Mouse (Mus musculus) urinary bladder, postnatal 4 days (tissue): ENCODE data around the gene Hs3st2.
"Not testable (repeated sequence)": the region's sequence is repeated elsewhere in the genome, so short reads cannot be mapped to it uniquely, and the experiment has no call there.

Source experiments
- DNase-seq, 2 experiments: peaks; one replicate each; pipeline ENCODE4 v3.0.0; 2021 to 2022; ENCODE audit warnings: low spot score in 2 of 2

The Hs3st2 gene

GRCm38 (mm10) chr7:121391225-121391983 lies at the start of gene Hs3st2:
TSS of gene Hs3st2 (plus strand) at chr7:121391859.
- no peak for DNase-seq

DNA sequence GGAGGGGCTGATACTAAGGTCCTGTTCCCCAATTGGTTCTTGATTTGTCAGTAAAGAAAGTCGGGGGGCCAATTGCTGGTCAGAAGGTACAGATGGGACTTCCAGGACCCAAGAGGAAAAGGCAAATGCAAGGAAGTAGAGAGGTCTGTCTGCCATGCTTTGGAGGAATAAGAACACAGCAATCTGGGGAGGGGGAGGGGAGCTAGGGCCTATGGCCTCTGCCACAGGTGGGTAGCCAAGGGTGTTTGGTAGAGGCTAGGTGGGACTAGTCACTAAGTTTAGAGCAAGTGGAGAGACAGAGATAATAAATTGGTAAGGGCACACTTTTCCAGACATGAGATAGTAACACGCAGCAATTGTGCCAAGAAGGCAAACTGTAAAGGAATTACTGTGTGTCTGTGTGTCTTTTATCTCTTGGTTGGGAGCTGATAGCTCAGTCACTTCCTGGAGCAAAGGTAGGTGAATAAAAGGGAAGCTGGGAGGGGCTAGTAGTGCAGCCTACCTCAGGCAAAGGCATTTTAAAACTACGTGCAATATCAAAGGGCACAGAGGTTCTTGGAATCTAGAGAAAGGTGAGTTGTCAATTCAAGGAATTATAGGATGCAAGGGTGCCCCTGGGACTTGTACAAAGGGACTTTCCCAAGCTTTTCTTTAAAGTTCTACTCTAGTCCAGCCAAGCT lies 43.2 kb upstream of the Hs3st2 start:
- no peak for DNase-seq

GRCm38 (mm10) chr7:121351688-121352087 lies 40.0 kb upstream of the Hs3st2 start:
- no peak for DNase-seq

GRCm38 (mm10) chr7:121361448-121361847 lies 30.2 kb upstream of the Hs3st2 start:
- DNase-seq = not testable (repeated sequence)

DNA sequence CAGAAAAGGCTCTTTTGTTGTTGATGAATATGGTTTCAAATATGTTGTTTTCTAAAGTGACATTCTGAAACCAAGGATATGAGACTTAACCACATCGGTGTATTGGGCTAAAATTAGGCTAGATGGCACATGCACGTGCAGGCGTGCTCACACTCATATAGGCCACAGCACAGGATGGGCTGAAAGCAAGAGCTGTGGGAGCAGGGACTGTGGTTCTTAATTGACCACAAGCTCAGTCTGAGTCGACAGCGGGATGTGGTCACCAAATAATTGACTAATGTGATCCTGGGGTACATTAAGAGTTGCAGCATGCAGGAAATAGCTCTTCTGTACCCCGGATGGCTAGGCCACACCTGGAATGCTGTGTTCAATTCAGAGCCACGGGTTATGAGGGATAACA lies 26.1 kb upstream of the Hs3st2 start:
- DNase-seq = no peak

DNA sequence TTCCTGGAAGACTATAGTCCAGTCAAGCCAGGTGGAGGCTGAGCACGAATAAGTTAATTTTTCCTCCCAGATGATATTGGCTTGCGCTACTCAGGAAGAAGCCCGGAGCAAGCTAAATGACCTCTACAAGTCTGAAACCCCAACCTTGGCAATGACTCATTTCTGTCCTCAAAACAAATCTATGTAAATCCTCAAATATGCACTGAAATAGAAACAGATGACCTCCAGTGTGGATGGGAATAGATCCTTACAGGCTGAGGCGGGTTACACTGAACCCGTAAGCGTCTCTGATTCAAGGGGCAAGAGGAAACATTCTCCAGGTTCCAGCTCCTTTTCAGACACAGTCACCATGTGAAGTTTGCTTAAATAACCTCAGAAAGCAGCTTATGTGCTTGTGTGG lies 24.5 kb upstream of the Hs3st2 start:
- no peak for DNase-seq

DNA sequence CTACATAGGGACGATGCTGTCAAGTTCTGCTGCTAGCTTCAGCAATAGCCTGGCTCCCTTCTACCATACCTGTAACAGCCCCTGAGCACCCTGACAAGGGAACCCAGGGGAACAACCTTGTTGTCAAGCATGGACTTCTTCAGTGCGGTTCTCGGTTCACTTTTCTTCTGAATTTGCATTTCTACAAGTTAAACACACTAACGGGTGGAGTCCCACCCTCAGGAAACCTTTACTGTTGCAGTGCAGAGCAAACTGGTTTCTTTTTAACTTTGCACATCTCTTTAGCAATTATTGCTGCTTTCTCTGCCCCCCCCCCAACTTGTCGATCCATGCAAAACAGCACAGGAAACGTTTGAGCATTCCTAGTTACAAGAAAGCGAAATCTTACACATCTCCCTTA lies 19.7 kb upstream of the Hs3st2 start:
- no peak for DNase-seq

DNA sequence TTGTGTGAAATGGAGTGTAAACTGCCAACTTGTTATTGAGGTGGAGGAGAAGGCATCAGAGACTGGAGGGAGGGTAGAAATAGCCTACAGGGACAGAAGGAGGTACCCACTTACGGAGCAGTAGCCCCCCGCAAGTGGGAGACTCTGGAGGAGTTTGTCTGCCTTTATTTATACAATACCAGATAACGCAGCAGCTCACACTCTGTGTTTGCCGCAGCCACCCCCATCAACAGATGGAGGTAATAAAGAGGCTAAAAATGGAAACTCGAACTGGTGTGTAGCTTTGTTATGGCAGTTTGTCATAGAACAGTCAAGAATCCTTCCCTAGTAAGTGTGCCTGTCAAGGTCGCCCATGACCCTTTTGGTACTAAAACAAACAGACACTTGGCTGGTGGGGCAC lies 16.2 kb upstream of the Hs3st2 start:
- no peak for DNase-seq

GRCm38 (mm10) chr7:121378942-121379341 lies 12.7 kb upstream of the Hs3st2 start:
- no peak for DNase-seq

DNA sequence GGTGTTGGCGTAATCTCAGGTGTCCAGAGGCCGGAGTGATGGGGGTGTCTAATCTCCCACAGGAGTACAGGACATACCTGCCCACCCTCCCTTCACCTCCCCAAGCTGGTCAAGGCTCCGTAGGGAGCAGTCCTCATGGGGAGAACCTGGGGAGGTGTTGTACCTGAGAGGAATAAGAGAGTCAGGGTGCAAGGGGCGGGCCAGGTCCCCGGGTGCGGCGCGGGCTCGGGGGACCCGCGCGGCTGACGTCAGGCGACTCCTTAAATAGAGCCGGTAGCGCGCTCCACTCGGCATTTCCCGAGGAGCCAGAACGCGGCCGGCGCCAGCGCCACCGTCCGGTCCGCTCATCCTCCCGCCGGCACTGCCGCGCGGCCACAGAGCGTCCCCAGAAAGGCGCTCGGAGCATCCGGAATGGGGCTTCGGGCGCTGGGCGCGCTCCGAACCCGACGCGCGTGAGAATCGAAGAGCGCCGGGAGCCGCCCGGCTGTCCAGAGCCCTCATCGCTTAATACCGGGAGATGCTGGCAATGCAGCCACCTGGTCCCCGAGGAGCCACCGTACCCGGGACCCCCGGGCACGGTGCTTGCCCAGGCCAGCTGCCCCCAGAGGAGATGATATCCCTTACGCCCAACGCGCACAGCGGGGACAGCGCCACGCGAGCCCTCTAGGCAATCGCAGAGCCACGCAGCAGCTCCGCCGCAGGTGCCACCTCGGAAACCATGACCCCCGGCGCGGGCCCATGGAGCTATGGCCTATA lies 503 bp downstream of the Hs3st2 start:
- DNase-seq = no peak

- no peak for DNase-seq
Measured at GRCm38 (mm10) chr7:121392740-121392993, 1.0 kb downstream of the Hs3st2 start.

DNA sequence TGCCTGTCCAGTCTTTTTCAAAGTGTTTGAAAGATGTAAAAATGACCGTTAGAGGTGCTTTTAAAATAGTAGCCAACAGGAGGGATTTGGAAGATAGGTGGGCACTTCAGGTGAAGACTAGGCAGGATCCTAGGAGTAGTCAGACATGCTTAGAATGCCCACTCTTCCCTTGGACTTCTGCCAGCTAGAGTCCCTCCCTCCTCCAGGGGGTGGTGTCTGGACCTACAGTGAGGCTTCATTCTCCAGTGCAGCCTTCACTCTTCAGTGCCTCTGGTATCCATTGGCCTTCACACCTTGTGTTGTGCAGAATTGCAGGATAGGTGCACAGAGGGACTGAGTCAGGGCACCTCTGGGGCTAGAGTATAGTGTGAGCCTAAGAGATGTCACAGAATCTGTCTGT lies 2.2 kb downstream of the Hs3st2 start:
- DNase-seq = no peak

- no peak for DNase-seq
Measured at GRCm38 (mm10) chr7:121394875-121395274, 3.2 kb downstream of the Hs3st2 start.

- DNase-seq = no peak
Measured at GRCm38 (mm10) chr7:121410716-121411506, 19.3 kb downstream of the Hs3st2 start.

DNA sequence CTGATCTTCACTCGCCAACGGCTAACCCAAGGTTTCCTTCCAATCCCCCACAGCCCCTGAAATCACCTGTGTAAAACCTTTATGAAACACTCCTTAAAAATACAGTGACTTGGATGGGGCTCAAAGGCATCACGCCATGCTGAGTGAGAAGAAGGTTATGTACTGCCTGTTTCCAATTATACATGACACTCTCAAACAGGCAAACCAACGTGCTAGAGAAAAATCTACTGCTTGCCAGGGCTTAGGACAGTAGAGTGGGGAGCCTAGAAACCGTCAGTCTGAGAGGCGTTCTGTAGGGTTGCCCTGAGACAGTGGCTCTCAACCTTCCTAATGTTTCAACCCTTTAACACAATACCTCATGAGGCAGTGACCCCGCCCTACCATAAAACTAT lies 19.8 kb downstream of the Hs3st2 start:
- no peak for DNase-seq

- DNase-seq = no peak
Measured at GRCm38 (mm10) chr7:121436884-121437283, 45.2 kb downstream of the Hs3st2 start.

- no peak for DNase-seq
Measured at GRCm38 (mm10) chr7:121441186-121441585, 49.5 kb downstream of the Hs3st2 start.

DNA sequence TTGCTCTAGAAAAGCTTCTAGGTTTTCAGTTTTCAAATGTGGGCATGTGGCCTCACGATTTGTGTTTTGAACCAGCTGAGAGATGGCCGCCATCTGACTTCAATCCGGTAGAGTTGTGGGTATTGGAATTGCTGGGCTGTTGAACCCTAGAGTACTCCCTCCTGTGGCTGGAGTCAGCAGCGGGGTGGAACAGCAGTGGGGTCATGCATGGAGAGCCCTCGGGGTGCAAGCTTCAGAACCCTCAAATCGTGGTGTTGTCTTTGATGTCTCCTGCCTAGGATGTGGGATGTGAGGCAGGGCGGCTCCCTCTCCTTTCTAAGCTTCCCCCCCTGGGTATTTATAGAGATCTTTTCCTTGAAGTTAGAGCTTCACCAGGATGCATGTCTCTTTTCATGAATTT lies 52.7 kb downstream of the Hs3st2 start:
- DNase-seq = peak in 1 of 2 experiments; percentile 43

DNA sequence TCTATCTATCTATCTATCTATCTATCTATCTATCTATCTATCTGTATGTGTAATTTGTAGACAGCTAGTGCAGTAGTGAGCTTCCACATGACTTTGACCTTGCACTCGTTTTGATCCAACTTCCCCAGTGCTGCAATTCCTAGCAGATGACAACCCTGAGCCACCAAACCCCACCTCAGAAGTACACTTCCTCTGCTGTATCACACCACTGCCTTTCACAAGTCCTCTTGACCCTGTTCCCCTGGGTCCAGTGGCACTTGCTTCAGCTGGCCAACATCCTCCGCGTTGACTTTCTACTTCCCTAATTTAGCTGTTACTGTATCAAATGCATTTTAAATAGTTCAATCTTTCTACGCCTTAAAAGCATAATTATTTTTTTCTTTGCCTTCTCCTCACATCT lies 54.6 kb downstream of the Hs3st2 start:
- DNase-seq = peak in 1 of 2 experiments; percentile 43

DNA sequence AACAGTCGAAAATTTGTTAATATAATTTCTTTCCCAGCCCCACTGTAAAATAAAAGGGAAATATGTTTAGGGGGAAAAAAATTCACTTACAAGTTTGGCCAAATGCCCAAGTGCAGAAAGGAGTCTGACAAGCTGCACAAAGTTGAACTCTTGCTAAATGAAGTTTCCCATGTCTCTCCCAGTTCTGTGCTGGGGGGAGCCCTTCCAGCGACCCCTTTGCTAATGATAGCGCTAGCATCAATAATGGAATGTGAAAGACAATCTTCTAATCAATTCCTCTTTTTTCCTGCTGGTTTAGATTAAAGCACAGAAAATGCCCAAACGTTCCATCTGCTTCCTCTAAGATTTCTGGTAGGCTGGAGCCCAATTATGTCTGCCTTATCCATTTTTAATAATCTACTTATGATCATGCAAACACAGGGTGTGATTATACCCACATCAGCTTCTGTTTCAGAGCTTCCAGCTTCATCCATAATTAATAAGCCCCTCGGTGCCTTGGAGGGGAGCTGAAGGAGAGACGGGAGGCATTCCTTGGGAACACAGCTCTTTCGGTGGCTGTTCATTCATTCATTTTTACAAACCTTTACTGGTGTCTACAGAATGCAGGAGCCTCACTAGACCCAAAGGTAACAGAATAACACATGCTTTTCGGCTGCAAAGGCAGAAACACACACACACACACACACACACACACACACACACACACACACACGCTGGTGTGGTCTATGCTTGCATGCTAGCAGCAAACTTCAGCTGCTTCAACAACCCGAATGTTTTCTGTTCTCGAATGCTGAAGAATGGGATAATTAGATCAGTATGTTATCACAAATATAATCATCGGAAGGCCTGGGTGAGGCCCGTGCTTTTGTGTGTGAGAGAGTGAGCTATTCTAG lies 59.5 kb downstream of the Hs3st2 start:
- no peak for DNase-seq

- no peak for DNase-seq
Measured at GRCm38 (mm10) chr7:121456716-121457115, 65.1 kb downstream of the Hs3st2 start.
